18 mouse cellular contexts compared by ENCODE assay signal in genomic region chr19:5465037-5465436, GRCm38 (mm10). TPM values are rescaled to one million over a fixed set of nuclear protein-coding genes. Genes with fewer than 3 reads are reported as not detected.
"Had no signal": no experiment of that assay in that cellular context is flagged by ENCODE, and none has a peak within 500 bp of the region (broad histone marks: within the 10 kb centered on the region; RNA-seq: fewer than 3 reads in every experiment).

No protein-coding gene starts in this region.

- H3K9ac ChIP-seq: limb, embryonic 15.5 days; liver, embryonic 12.5 days; lung, embryonic 14.5 days had no signal

- ATAC-seq: liver, embryonic 12.5 days had no signal

- H3K4me2 ChIP-seq: liver, embryonic 12.5 days had no signal

- H3K27me3 ChIP-seq: kidney, embryonic 15.5 days; limb, embryonic 15.5 days; liver, embryonic 12.5 days; neural tube, embryonic 12.5 days had no signal

- H3K27ac ChIP-seq: liver, embryonic 12.5 days; neural tube, embryonic 12.5 days had no signal

- H3K4me3 ChIP-seq: liver, embryonic 12.5 days; myocyte had no signal

- H3K9me3 ChIP-seq: kidney, embryonic 15.5 days; limb, embryonic 15.5 days; liver, embryonic 12.5 days; midbrain, embryonic 10.5 days; neural tube, embryonic 12.5 days had no signal

- DNase-seq: layer of hippocampus, postnatal 36 days; midbrain, embryonic 14.5 days; retina, postnatal 1 day; right cerebral cortex, postnatal 4 days; thymus, adult 18-20 months; thymus, postnatal 25 days had no signal

RNA-seq across cellular contexts. Expression of gene Ctsw, which starts 3.3 kb away (rescaled TPM):
- total RNA-seq: layer of hippocampus, postnatal 36 days had no signal

RNA-seq across cellular contexts. Expression of gene Fosl1, which starts 17.7 kb away (rescaled TPM):
- total RNA-seq: layer of hippocampus, postnatal 36 days; left cerebral cortex, adult 8-10 months; left cerebral cortex, postnatal 25 days had no signal
- polyA plus RNA-seq: limb, embryonic 11.5 days; limb, embryonic 15.5 days; liver, embryonic 12.5 days; liver, embryonic 16.5 days; lung, embryonic 14.5 days; midbrain, embryonic 10.5 days; midbrain, embryonic 14.5 days; neural tube, embryonic 12.5 days; stomach, embryonic 14.5 days had no signal
